Mouse (Mus musculus) neural tube, embryonic 12.5 days (tissue): ENCODE data around the gene Cd83. TPM values are rescaled to one million over a fixed set of nuclear protein-coding genes. Genes with fewer than 3 reads are reported as not detected.

Experiments used
- ATAC-seq: fragments of 200-750 bp; cut with Nextera tagmentation; 2 replicates; pipeline ENCODE4 v1.8.0; 2017; ENCODE audit warnings: low read depth, mild to moderate bottlenecking, moderate TSS enrichment, moderate library complexity; ENCODE audit not compliant: low FRiP score
- H3K27ac ChIP-seq: fragments of 300-500 bp; sonication (generic); 2 replicates; pipeline ENCODE4 v1.5.1; 2016
- H3K27me3 ChIP-seq: fragments of 300-500 bp; sonication (generic); replicated peaks from 2 replicates; pipeline ENCODE4 v1.6.1; 2016; ENCODE audit warnings: mild to moderate bottlenecking
- H3K36me3 ChIP-seq: fragments of 300-500 bp; sonication (generic); 2 replicates; pipeline ENCODE4 v1.6.1; 2016; ENCODE audit warnings: mild to moderate bottlenecking
- H3K4me1 ChIP-seq: fragments of 300-500 bp; sonication (generic); 2 replicates; pipeline ENCODE4 v1.6.1; 2016
- H3K4me2 ChIP-seq: fragments of 300-500 bp; sonication (generic); replicated peaks from 2 replicates; pipeline ENCODE4 v1.6.1; 2016; ENCODE audit warnings: mild to moderate bottlenecking
- H3K4me3 ChIP-seq: fragments of 300-500 bp; sonication (generic); 2 replicates; pipeline ENCODE4 v1.5.1; 2016
- H3K9ac ChIP-seq: fragments of 300-500 bp; sonication (generic); 2 replicates; pipeline ENCODE4 v1.6.1; 2016; ENCODE audit warnings: mild to moderate bottlenecking
- H3K9me3 ChIP-seq: fragments of 300-500 bp; sonication (generic); 2 replicates; pipeline ENCODE4 v1.6.1; 2016; ENCODE audit warnings: mild to moderate bottlenecking
- WGBS: fragments of 180-500 bp; shearing (Covaris S2); methylation state at CpG from one replicate; pipeline ENCODE4 v1.1.7; 2016; 5-methylcytosine and 5-hydroxymethylcytosine counted together
- polyA plus RNA-seq: library from polyadenylated mRNA; unstranded; fragments of >200 nt; fragmentation: Nextera tagmentation; extraction: Ambion mirVana; gene quantifications from 2 replicates; pipeline ENCODE4 v1.2.1, GENCODE M21; 2016

Gene Cd83
- polyA plus RNA-seq: 19.3 and 20.9 TPM in 2 replicates

- Histone ChIP-seq H3K36me3 (no peaks in the 10 kb centered on the region), H3K4me3 (peak within 1 kb of the TSS; percentile 63), H3K9ac (peak within 1 kb of the TSS; percentile 72), H3K9me3 (no peaks in the 10 kb centered on the region), H3K27ac (no peak within 1 kb of the TSS), H3K27me3 (peaks cover 20% of the 10 kb centered on the region), H3K4me2 (peak within 1 kb of the TSS; percentile 98), H3K4me1 (peaks cover 34% of the 10 kb centered on the region)
- 5% methylated on average over 73 of the region's 73 CpGs for WGBS
- ATAC-seq: peak; percentile 61; the same call in 1 of the 2 replicates
Measured at GRCm38 (mm10) chr13:43784725-43785711, at the start of gene Cd83. TSS of gene Cd83 (plus strand) at chr13:43784775.

DNA sequence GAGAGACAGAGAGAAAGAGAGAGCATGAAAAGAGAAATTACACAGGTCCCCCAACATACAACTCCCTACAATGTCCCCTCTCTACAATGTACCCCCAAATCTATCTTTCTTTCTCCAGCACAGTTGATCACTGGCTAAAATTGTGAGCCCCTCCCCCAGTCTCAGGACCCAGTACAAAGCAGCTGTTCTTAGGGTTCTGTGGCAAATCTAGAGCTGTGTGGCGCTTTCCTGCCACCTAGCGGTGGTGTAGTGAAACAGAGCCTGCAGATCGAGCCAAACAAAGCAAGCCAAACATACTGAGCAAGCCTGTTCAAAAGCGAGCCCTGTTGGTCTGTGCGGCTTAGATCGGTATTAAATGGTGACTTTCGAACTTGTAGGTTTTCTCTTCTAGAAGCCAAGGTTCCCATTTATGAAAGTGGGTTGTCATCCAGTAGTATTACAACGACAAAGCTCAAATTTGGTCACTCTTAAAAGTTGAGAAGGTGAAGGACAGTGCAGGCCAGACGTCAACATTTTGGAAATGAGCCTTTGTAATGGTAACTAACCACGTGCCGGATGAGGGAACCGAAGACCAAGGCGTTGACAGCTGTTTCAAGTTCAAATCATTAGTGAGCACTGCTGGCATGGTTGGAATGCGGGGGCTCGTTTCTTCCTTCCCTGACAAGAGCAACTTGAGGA is 44.8 kb upstream of the Cd83 start:
- H3K36me3 ChIP-seq: no peaks in the 10 kb centered on the region
- H3K4me3 ChIP-seq: no peak overlapping the region
- H3K27ac ChIP-seq: no peak overlapping the region
- 0 out of 2 replicates have a peak, but pooled peaks cover 6% of the 10 kb centered on the region for H3K4me1 ChIP-seq
- 31% methylated on average over 15 of the region's 15 CpGs for WGBS
- ATAC-seq: peak; percentile 82
- no peaks in the 10 kb centered on the region for H3K27me3 ChIP-seq
- H3K9ac ChIP-seq: no peak overlapping the region
- no peak overlapping the region for H3K4me2 ChIP-seq
- H3K9me3 ChIP-seq: no peaks in the 10 kb centered on the region

- Histone ChIP-seq H3K27ac (no peak overlapping the region), H3K4me1 (0 out of 2 replicates have a peak, but pooled peaks cover 6% of the 10 kb centered on the region), H3K4me3 (no peak overlapping the region), H3K4me2 (no peak overlapping the region), H3K27me3 (no peaks in the 10 kb centered on the region), H3K9me3 (no peaks in the 10 kb centered on the region), H3K9ac (no peak overlapping the region), H3K36me3 (no peaks in the 10 kb centered on the region)
- 45% methylated on average over 7 of the region's 7 CpGs for WGBS
- peak; percentile 41; the same call in 1 of the 2 replicates for ATAC-seq
Measured at GRCm38 (mm10) chr13:43740276-43740608, 44.3 kb upstream of the Cd83 start.

DNA sequence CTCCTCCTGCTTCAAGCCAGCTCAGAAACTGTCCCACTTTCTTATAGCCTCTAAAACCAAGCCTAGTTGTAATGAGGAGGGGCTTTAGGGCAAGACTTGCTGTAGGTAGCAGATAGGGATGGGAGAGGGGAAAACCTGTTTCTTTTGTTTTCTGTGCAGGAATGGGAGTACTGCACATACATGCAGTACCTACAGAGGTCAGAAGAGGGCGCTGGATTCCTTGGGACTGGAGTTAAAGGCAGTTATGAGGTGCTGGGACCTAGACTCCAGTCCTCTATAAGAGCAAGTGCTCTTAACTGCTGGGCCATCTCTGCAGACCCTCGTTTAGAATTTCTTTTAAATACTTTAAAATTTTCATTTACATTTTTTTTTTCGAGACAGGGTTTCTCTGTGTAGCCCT is 41.9 kb upstream of the Cd83 start:
- Histone ChIP-seq H3K9me3 (no peaks in the 10 kb centered on the region), H3K9ac (no peak overlapping the region), H3K4me3 (no peak overlapping the region), H3K36me3 (no peaks in the 10 kb centered on the region), H3K27me3 (no peaks in the 10 kb centered on the region), H3K27ac (no peak overlapping the region), H3K4me2 (no peak overlapping the region), H3K4me1 (0 out of 2 replicates have a peak, but pooled peaks cover 6% of the 10 kb centered on the region)
- 65% methylated on average over 3 of the region's 3 CpGs for WGBS
- no peak for ATAC-seq

DNA sequence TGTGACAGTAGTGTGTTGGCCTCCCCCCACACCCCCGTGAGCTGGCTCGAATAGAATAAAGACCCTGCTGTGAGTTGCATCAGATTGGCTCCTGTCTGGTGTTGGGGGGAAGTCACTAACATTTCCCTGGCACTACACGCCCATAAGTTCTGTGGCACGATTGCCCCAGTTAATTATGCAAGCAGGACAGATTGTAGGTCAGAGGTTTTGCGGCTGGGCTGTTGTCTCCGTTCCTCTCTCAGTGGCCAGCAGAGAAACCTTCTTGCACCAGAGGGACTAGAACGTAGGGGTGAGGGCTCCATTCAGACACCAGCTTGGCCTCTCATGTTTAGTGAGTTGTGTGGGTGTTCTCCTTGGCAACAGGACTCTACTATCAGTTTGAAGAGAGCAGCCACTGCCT is 40.3 kb upstream of the Cd83 start:
- Histone ChIP-seq H3K4me3 (no peak overlapping the region), H3K36me3 (no peaks in the 10 kb centered on the region), H3K4me2 (no peak overlapping the region), H3K9ac (no peak overlapping the region), H3K4me1 (0 out of 2 replicates have a peak, but pooled peaks cover 6% of the 10 kb centered on the region), H3K27ac (no peak overlapping the region), H3K27me3 (no peaks in the 10 kb centered on the region), H3K9me3 (no peaks in the 10 kb centered on the region)
- ATAC-seq: no peak
- WGBS: 85% methylated on average over 7 of the region's 7 CpGs

DNA sequence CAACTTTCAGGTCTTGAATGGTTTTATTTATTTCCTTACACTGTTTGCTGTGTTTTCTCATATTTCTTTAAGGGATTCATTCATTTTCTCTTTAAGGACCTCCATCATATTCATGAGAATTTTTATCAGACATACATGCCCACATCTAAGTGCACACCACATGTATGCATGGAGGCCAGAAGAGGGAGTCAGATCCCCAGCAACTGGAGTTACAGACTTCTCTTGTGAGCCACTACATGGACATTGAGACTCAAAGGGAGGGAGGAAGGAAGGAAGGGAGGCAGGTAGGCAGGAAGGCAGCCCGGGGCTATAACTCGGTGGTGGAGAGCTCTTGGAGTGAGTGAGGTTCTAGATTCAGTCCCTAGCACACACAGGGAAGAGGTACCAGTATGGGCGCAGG is 34.3 kb upstream of the Cd83 start:
- Histone ChIP-seq H3K36me3 (no peaks in the 10 kb centered on the region), H3K4me1 (no peaks in the 10 kb centered on the region; the same call in 1 of the 2 replicates), H3K4me3 (no peak overlapping the region), H3K4me2 (no peak overlapping the region), H3K9ac (no peak overlapping the region), H3K27ac (no peak overlapping the region), H3K9me3 (no peaks in the 10 kb centered on the region), H3K27me3 (no peaks in the 10 kb centered on the region)
- 84% methylated on average over 3 of the region's 3 CpGs for WGBS
- no peak for ATAC-seq

DNA sequence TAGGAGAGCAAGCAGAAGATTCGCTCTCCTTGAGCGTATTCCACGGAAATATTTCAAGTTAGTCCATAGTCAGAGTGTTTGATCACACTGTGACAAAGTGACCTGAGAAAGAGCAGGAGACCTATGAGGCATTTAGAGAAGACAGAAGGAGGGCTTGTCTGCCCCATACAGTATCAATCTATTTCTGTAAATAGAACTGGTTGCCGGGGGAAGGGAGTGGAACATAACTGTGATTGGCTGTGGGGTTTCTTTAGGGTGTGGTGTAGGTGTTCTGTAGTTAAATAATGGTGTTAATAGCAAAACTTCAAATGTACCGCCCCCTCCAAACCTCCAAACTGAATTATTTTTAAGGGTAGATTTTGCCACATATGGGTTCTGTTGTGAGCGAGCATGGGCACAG is 33.6 kb upstream of the Cd83 start:
- Histone ChIP-seq H3K9ac (no peak overlapping the region), H3K4me2 (no peak overlapping the region), H3K4me3 (no peak overlapping the region), H3K36me3 (no peaks in the 10 kb centered on the region), H3K4me1 (no peaks in the 10 kb centered on the region; the same call in 1 of the 2 replicates), H3K27me3 (no peaks in the 10 kb centered on the region), H3K27ac (no peak overlapping the region), H3K9me3 (no peaks in the 10 kb centered on the region)
- ATAC-seq: no peak
- 92% methylated on average over 6 of the region's 6 CpGs for WGBS

GRCm38 (mm10) chr13:43752407-43752806 is 32.2 kb upstream of the Cd83 start:
- Histone ChIP-seq H3K27ac (no peak overlapping the region), H3K4me3 (no peak overlapping the region), H3K27me3 (no peaks in the 10 kb centered on the region), H3K9me3 (no peaks in the 10 kb centered on the region), H3K36me3 (no peaks in the 10 kb centered on the region), H3K9ac (no peak overlapping the region), H3K4me2 (no peak overlapping the region), H3K4me1 (no peaks in the 10 kb centered on the region; the same call in 1 of the 2 replicates)
- ATAC-seq: no peak
- WGBS: 85% methylated on average over 7 of the region's 7 CpGs

- WGBS: 24% methylated on average over 9 of the region's 9 CpGs
- H3K4me3 ChIP-seq: no peak overlapping the region
- no peak for ATAC-seq
Measured at GRCm38 (mm10) chr13:43753652-43754051, 30.9 kb upstream of the Cd83 start.

GRCm38 (mm10) chr13:43754455-43755128 is 30.0 kb upstream of the Cd83 start:
- H3K27ac ChIP-seq: no peak overlapping the region
- H3K9me3 ChIP-seq: no peaks in the 10 kb centered on the region

More at GRCm38 (mm10) chr13:43753652-43754051, 30.9 kb upstream of the Cd83 start:
- Histone ChIP-seq H3K9me3 (no peaks in the 10 kb centered on the region), H3K4me1 (no peaks in the 10 kb centered on the region; the same call in 1 of the 2 replicates), H3K4me2 (no peak overlapping the region), H3K27ac (no peak overlapping the region), H3K36me3 (no peaks in the 10 kb centered on the region), H3K9ac (no peak overlapping the region), H3K27me3 (no peaks in the 10 kb centered on the region)

DNA sequence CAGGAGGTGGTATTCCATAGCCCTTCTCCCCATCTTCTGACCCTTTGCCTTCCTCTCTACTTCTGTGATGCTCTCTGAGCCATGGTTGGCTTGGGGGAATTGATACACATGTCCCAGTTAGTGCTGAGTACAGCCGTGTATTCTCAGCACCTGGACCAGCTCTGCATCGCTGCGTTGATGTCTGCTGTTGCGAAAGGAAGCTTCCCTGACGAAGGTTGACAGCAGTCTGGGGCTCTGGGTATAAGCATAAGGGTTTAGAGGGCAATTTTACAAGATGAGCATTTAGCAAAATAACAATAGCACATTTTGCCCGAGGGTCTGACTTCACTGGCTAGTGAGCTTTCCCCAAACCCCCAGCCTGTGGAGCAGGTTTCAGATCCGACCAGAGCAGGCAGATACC is 29.0 kb upstream of the Cd83 start:
- ATAC-seq: no peak
- 82% methylated on average over 7 of the region's 7 CpGs for WGBS
- Histone ChIP-seq H3K9ac (no peak overlapping the region), H3K9me3 (no peaks in the 10 kb centered on the region), H3K4me3 (no peak overlapping the region), H3K4me2 (no peak overlapping the region), H3K27me3 (no peaks in the 10 kb centered on the region), H3K36me3 (no peaks in the 10 kb centered on the region), H3K27ac (no peak overlapping the region), H3K4me1 (no peaks in the 10 kb centered on the region; the same call in 1 of the 2 replicates)

More at GRCm38 (mm10) chr13:43754455-43755128, 30.0 kb upstream of the Cd83 start:
- Histone ChIP-seq H3K4me3 (no peak overlapping the region), H3K9ac (no peak overlapping the region), H3K36me3 (no peaks in the 10 kb centered on the region), H3K27me3 (no peaks in the 10 kb centered on the region), H3K4me1 (no peaks in the 10 kb centered on the region; the same call in 1 of the 2 replicates), H3K4me2 (no peak overlapping the region)
- 88% methylated on average over 3 of the region's 3 CpGs for WGBS
- ATAC-seq: no peak
